Mouse (Mus musculus) kidney, postnatal 36 days (tissue): ENCODE measurements around the gene Ssr4.

ENCODE experiments used
- DNase-seq, 2 experiments: peaks; one replicate each; pipeline ENCODE4 v3.0.0; 2021 to 2022; ENCODE audit warnings: mixed read lengths in 2 of 2

Ssr4 gene

DNA sequence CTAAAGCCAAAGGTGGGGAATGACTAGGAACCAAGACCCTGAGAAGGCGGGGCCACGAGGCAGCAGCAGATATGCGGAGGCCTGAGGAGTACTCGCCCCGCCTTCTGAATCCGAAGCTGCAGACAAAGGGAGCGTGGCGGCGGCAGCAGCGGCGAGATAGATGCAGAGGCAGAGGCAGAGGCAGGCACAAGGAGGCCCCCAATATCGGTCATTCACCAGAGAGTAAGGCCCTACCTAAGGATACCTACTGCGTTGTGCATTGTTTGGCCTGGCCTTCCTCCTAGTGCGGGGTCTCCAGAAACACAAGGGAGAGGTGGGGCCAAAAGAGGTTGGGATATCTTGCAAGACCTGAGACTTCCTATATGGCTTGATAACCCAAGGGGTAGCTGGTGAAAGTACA lies 28.2 kb downstream of the Ssr4 start:
- DNase-seq: no peak

DNA sequence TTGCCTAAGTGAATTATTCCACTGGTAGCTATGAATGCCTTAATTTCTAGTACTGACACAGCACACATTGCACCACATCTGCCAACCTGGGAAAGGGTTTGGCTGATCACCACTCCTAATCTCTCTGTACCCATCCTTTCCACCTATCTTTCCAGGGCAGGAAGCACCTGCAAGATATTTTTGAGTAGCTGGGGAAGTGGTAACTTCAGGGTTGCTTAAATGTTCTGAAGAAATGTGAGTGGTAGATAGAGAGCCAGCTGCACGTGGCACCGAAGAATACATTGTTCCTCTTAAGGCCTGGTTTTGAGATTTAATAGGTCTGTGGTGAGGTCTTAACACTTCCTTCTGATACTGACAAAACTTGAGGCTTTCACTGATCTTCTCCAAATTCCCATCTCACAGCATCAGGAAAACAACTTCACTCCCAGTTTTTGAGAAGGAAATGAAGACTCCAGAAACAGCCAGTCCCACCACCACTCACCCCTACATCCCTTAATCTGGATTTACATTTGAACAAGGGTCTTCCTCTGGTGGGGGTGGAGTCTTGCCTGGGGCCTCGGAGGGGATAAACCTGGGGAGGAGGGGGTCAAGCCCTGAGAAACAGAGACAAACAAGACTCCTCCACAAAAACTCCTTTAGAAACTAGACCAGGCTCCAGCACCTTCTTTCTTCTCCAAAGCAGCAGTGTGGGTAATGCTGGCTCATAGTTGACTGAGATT lies 29.9 kb downstream of the Ssr4 start:
- DNase-seq: no peak

DNA sequence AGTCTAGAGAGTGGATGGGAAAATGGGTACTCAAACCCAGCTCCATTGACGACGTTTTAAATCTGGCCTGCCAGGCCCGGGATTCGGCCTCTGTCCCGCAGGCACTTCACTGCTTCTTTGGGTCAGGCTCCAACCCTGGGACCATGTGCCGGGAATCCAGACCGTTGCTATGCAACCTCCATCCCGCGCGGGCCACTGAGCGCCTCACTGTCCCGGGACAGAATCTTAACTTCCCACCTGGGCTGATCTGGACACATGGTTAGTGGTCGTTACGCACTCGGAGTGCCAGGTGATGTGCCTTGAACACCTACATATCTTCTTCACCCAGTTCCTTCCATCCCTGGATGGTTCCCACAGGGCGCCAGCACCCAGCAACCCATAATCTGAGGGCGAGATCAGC lies 36.9 kb downstream of the Ssr4 start:
- DNase-seq: no peak

DNA sequence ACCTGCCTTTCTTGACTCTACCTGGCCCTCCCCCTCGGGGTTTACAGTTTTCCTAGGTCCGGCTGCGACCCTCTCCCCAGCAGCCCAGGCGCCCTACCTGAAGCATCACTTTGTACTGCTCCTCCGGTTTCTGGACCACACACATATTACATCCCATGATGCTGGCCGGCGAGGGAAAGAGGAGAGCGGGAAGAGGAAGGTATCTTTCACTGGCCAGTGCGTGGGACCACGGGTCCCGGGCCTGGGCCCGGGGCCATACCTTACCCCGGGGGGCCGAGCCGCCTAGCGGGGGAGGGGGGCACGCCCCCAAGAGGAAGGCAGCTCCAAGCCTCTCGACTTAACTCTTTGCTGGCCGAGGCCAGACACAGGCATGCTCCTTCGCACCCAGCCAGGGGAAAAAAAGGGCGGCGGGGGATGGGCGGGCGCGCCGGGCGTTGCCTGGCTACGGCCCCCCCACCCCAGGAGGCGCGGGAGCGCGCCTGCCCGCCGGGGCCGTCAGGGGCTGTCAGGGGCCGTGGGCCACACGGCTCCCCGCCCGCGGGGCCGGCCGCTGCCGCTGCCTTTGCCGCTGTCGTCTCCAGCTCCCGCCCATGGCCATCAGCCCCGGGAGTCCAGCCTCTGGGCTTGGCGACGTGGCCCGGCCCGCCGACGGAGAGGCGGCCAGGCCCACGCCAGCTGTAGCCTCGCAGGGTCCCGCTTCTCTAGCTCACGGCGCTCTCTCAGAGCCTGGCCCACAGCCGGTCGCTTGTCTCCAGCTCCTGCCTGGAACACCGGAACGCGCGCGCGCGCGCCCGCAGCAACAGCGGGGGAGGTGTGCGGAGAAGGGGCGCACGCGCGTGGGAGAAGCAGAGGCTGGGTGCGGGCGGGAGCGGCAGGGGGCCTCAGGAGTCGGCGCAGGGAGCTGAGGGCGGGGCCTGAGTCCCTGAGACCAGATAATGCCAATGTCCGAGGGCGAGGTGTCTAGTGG lies 37.6 kb downstream of the Ssr4 start, which contains the start of gene Pdzd4:
Pdzd4 (minus strand) TSS at position 785 of the 967 bp plus-strand sequence.
- peak; percentile 19 to 66 for DNase-seq

DNA sequence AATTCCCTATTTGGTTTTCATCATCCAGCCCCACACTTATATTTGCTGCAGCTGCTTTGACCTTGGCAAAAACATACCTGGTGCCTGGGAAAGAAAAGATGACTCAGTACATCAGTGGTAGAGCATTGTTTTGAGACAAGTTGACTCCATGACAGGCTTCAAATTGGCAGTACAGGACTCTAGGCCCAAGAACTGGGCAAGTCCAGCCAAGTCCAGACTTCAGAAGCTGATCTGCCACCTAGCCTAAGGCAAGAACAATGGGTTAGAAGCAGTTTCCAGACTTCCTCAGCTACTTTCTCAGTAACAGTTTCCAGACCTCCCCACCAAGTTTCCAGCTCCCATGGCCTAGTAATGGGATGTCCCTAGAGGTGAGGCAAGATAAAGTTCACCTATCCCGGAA lies 48.9 kb downstream of the Ssr4 start:
- no peak for DNase-seq

DNA sequence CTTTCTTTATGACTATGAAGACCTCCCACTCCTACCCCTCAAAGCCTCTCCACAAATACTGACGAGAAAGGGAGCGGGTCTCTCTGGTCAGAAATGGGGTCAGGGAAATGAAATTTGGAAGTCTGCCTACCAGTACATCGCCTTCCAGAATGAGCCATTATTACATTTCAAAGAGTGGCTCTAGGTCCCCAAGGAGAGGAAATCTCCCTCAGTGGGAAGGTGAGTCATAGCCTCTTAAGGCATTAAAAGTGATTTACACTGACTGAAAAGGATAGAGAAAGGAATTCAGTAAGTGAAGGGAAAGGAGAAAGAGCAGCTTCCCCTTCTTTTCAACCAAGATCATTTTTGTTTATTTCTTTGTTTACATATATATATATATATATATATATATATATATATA lies 49.9 kb downstream of the Ssr4 start:
- no peak for DNase-seq
